Mouse (Mus musculus): ENCODE data around the gene Snrpg.

Snrpg gene

GRCm38 (mm10) chr6:86418711-86419110, 47.6 kb downstream of the Snrpg start:
- H3K9me3 ChIP-seq (ENCODE audit: low read length) = no peaks in the 10 kb centered on the region
- TF ChIP-seq NANOG (IDR thresholded peaks at IDR 0.05; ENCODE audit: borderline replicate concordance, low read length) (no peak), POU5F1 (IDR thresholded peaks at IDR 0.05; ENCODE audit: borderline replicate concordance, low read length) (no peak), CTCF (conservative IDR thresholded peaks at IDR 0.05; ENCODE audit: low read length) (no peak)
- H3K4me3 ChIP-seq (replicated peaks; ENCODE audit: low read length) = no peak overlapping the region
- peaks cover 75% of the 10 kb centered on the region for H3K36me3 ChIP-seq (ENCODE audit: insufficient read depth, low read length)
- H3K27me3 ChIP-seq (ENCODE audit: insufficient read depth, low read length) = no peaks in the 10 kb centered on the region
- no peaks in the 10 kb centered on the region for H3K4me1 ChIP-seq (replicated peaks; ENCODE audit: low read depth, low read length)

DNA sequence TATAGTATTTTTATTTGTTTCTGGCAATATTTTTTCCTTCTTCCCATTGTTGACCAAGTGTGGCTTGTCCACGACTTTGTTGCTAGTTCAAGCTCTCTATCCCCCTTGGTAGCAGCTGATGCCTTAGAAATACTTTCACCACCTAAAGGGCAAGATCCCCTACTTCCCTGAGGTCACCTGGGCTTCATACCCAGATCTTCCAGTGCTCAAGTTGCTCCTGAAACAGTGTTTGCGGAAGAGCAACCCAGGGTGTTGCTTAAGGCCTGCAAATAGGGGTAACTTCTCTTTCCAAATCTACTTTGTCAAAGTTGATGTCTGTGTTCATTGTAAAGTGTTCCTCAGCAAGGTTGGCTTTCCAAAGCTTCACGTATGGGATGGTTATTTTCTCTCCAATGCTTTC, 48.1 kb downstream of the Snrpg start:
- Histone ChIP-seq H3K27me3 (ENCODE audit: insufficient read depth, low read length) (no peaks in the 10 kb centered on the region), H3K36me3 (ENCODE audit: insufficient read depth, low read length) (peaks cover 72% of the 10 kb centered on the region), H3K9me3 (ENCODE audit: low read length) (no peaks in the 10 kb centered on the region), H3K4me1 (replicated peaks; ENCODE audit: low read depth, low read length) (no peaks in the 10 kb centered on the region), H3K4me3 (replicated peaks; ENCODE audit: low read length) (no peak overlapping the region)
- no peak for TF ChIP-seq NANOG (IDR thresholded peaks at IDR 0.05; ENCODE audit: borderline replicate concordance, low read length)
- no peak for TF ChIP-seq CTCF (conservative IDR thresholded peaks at IDR 0.05; ENCODE audit: low read length)
- TF ChIP-seq POU5F1 (IDR thresholded peaks at IDR 0.05; ENCODE audit: borderline replicate concordance, low read length) = no peak

GRCm38 (mm10) chr6:86420491-86420890, 49.4 kb downstream of the Snrpg start:
- Histone ChIP-seq H3K9me3 (ENCODE audit: low read length) (no peaks in the 10 kb centered on the region), H3K27me3 (ENCODE audit: insufficient read depth, low read length) (no peaks in the 10 kb centered on the region), H3K4me1 (replicated peaks; ENCODE audit: low read depth, low read length) (no peaks in the 10 kb centered on the region), H3K36me3 (ENCODE audit: insufficient read depth, low read length) (peaks cover 78% of the 10 kb centered on the region), H3K4me3 (replicated peaks; ENCODE audit: low read length) (no peak overlapping the region)
- TF ChIP-seq CTCF (conservative IDR thresholded peaks at IDR 0.05; ENCODE audit: low read length) (peak; percentile 81), POU5F1 (IDR thresholded peaks at IDR 0.05; ENCODE audit: borderline replicate concordance, low read length) (no peak), NANOG (IDR thresholded peaks at IDR 0.05; ENCODE audit: borderline replicate concordance, low read length) (no peak)

GRCm38 (mm10) chr6:86426358-86426757, 55.3 kb downstream of the Snrpg start, which contains the start of gene Gm44790:
TSS of gene Gm44790 (plus strand) at chr6:86426658.
- H3K4me3 ChIP-seq (replicated peaks; ENCODE audit: low read length) = no peak within 1 kb of the TSS
- no peaks in the 10 kb centered on the region for H3K4me1 ChIP-seq (replicated peaks; ENCODE audit: low read depth, low read length)
- peaks cover 82% of the 10 kb centered on the region for H3K36me3 ChIP-seq (ENCODE audit: insufficient read depth, low read length)
- H3K27me3 ChIP-seq (ENCODE audit: insufficient read depth, low read length) = no peaks in the 10 kb centered on the region
- TF ChIP-seq POU5F1 (IDR thresholded peaks at IDR 0.05; ENCODE audit: borderline replicate concordance, low read length) (no peak), NANOG (IDR thresholded peaks at IDR 0.05; ENCODE audit: borderline replicate concordance, low read length) (no peak), CTCF (conservative IDR thresholded peaks at IDR 0.05; ENCODE audit: low read length) (no peak)
- no peaks in the 10 kb centered on the region for H3K9me3 ChIP-seq (ENCODE audit: low read length)
